ENCODE assay signal across 8 mouse cellular contexts in the genomic region with DNA sequence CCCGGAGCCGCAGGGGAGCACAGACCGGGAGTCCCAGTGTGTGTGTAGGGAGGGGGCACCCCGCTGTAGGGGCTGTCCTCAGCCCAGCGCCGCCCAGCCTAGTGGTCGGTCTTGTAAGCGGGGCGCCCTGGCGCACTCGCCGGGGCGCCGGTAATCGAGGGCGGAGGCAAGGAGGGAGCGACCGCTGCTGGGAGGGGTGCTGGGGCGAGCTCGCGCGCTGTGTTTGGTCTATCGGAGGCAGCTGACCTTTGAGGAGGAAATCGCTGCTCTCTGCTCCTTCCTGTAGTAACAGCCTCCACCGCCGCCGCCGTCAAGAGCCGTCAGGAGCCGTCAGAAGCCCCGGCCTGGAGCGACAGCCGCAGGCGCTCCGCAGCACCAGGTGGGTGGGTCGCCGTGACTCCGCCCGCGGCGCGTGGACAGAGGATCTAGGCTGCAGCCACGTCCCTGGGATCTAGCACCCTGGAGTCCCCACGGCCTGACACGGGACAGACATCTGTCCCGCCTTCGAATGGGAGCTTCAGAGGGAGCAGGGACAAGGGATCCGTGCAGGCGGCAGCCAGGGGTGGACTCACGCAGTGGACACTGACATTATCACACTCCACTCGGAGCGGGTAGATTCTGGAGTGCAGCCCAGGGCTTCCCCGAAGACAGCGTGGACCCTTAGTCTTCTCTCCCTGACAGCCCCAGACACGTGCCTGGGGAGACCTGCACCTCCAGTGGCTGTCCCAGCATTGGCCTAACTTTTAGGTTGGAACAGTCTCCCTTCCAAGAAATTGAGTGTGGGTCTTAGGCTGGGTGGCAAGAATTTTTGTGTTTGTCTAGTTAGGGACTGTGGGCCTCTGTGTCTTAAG. TPM values are rescaled to one million over a fixed set of nuclear protein-coding genes. Genes with fewer than 3 reads are reported as not detected.
DNase-seq lines count a peak whose midpoint lies in the region; ATAC-seq and TF ChIP-seq lines count a peak whose summit lies in the region.

No protein-coding gene starts in this region.

- TF ChIP-seq EP300 in stomach, postnatal 0 days (optimal IDR thresholded peaks at IDR 0.05), result no peak

- H3K4me2 ChIP-seq in embryonic facial prominence, embryonic 14.5 days (ENCODE audit: low read depth, low read length), result peak overlapping the region; percentile 73
- H3K4me2 ChIP-seq in heart, embryonic 11.5 days, result peak overlapping the region; percentile 68
- peak overlapping the region; percentile 71 for H3K4me2 ChIP-seq in kidney, embryonic 15.5 days
- peak overlapping the region; percentile 93 for H3K4me2 ChIP-seq in liver, embryonic 15.5 days
- H3K4me2 ChIP-seq in stomach, postnatal 0 days (replicated peaks; ENCODE audit: low read depth), result peak overlapping the region; percentile 83

- no peaks in the 10 kb centered on the region for H3K36me3 ChIP-seq in embryonic facial prominence, embryonic 14.5 days (ENCODE audit: control insufficient read depth, insufficient read depth, low read length)
- H3K36me3 ChIP-seq in heart, embryonic 11.5 days (ENCODE audit: control insufficient read depth, insufficient read depth, low read length), result no peaks in the 10 kb centered on the region
- H3K36me3 ChIP-seq in kidney, embryonic 15.5 days, result no peaks in the 10 kb centered on the region
- peaks cover 17% of the 10 kb centered on the region; the same call in 1 of the 2 replicates for H3K36me3 ChIP-seq in liver, embryonic 15.5 days (replicated peaks)
- H3K36me3 ChIP-seq in stomach, postnatal 0 days (ENCODE audit: control insufficient read depth, insufficient read depth, low read length), result no peaks in the 10 kb centered on the region; the same call in 1 of the 2 replicates

- TF ChIP-seq CTCF in stomach, postnatal 0 days (IDR thresholded peaks at IDR 0.05; ENCODE audit: low read depth), result peak; percentile 34; the same call in 1 of the 2 replicates

- no peak overlapping the region for H3K27ac ChIP-seq in embryonic facial prominence, embryonic 14.5 days (replicated peaks; ENCODE audit: low read depth, low read length)
- H3K27ac ChIP-seq in heart, embryonic 11.5 days (ENCODE audit: low read depth, low read length), result peak overlapping the region; percentile 59
- H3K27ac ChIP-seq in kidney, embryonic 15.5 days, result no peak overlapping the region
- H3K27ac ChIP-seq in liver, embryonic 15.5 days (replicated peaks), result peak overlapping the region; percentile 66
- H3K27ac ChIP-seq in stomach, postnatal 0 days (replicated peaks), result peak overlapping the region; percentile 71

- no peaks in the 10 kb centered on the region for H3K9me3 ChIP-seq in embryonic facial prominence, embryonic 14.5 days (ENCODE audit: control insufficient read depth, low read length)
- H3K9me3 ChIP-seq in heart, embryonic 11.5 days (replicated peaks; ENCODE audit: control insufficient read depth, low read length), result no peaks in the 10 kb centered on the region
- H3K9me3 ChIP-seq in kidney, embryonic 15.5 days (replicated peaks), result no peaks in the 10 kb centered on the region
- no peaks in the 10 kb centered on the region for H3K9me3 ChIP-seq in liver, embryonic 15.5 days (replicated peaks)
- no peaks in the 10 kb centered on the region for H3K9me3 ChIP-seq in stomach, postnatal 0 days (ENCODE audit: control insufficient read depth, low read length)

- H3K4me1 ChIP-seq in embryonic facial prominence, embryonic 14.5 days (ENCODE audit: control insufficient read depth, insufficient read depth, low read length), result peaks cover 7% of the 10 kb centered on the region; the same call in 1 of the 2 replicates
- peaks cover 5% of the 10 kb centered on the region; the same call in 1 of the 2 replicates for H3K4me1 ChIP-seq in heart, embryonic 11.5 days (ENCODE audit: control insufficient read depth, insufficient read depth, low read length)
- H3K4me1 ChIP-seq in kidney, embryonic 15.5 days, result peaks cover 14% of the 10 kb centered on the region
- H3K4me1 ChIP-seq in liver, embryonic 15.5 days (replicated peaks), result peaks cover 53% of the 10 kb centered on the region
- H3K4me1 ChIP-seq in stomach, postnatal 0 days (replicated peaks; ENCODE audit: control insufficient read depth, insufficient read depth), result no peaks in the 10 kb centered on the region

- WGBS in embryonic facial prominence, embryonic 14.5 days, result 4% methylated on average over 33 of the region's 55 CpGs
- WGBS in heart, embryonic 11.5 days (ENCODE audit: insufficient replicate concordance), result 1% methylated on average over 50 of the region's 55 CpGs
- 3% methylated on average over 40 of the region's 55 CpGs for WGBS in kidney, embryonic 15.5 days
- WGBS in liver, embryonic 15.5 days (ENCODE audit: insufficient replicate concordance), result 1% methylated on average over 55 of the region's 55 CpGs
- 2% methylated on average over 54 of the region's 55 CpGs for WGBS in stomach, postnatal 0 days

- ATAC-seq in embryonic facial prominence, embryonic 14.5 days (ENCODE audit: low read depth), result peak; percentile 89
- peak; percentile 88 for ATAC-seq in heart, embryonic 11.5 days (replicated peaks; ENCODE audit: insufficient number of reproducible peaks, low FRiP score, low TSS enrichment)
- ATAC-seq in kidney, embryonic 15.5 days (replicated peaks; ENCODE audit: low FRiP score), result peak; percentile 88
- ATAC-seq in liver, embryonic 15.5 days (ENCODE audit: insufficient read depth), result peak; percentile 87
- peak; percentile 94 for ATAC-seq in stomach, postnatal 0 days (ENCODE audit: low FRiP score, low TSS enrichment)

- H3K9ac ChIP-seq in embryonic facial prominence, embryonic 14.5 days (ENCODE audit: low read depth, low read length), result peak overlapping the region; percentile 64
- peak overlapping the region; percentile 74 for H3K9ac ChIP-seq in heart, embryonic 11.5 days (ENCODE audit: low read depth, low read length)
- peak overlapping the region; percentile 41 for H3K9ac ChIP-seq in kidney, embryonic 15.5 days
- H3K9ac ChIP-seq in liver, embryonic 15.5 days, result peak overlapping the region; percentile 68
- H3K9ac ChIP-seq in stomach, postnatal 0 days (ENCODE audit: low read length), result peak overlapping the region; percentile 71

- no peaks in the 10 kb centered on the region; the same call in none of the 2 replicates for H3K27me3 ChIP-seq in embryonic facial prominence, embryonic 14.5 days (replicated peaks; ENCODE audit: control insufficient read depth, insufficient read depth, low read length)
- peaks cover 12% of the 10 kb centered on the region for H3K27me3 ChIP-seq in heart, embryonic 11.5 days (ENCODE audit: control insufficient read depth, insufficient read depth, low read length)
- H3K27me3 ChIP-seq in kidney, embryonic 15.5 days, result peaks cover 30% of the 10 kb centered on the region
- peaks cover 6% of the 10 kb centered on the region; the same call in 1 of the 2 replicates for H3K27me3 ChIP-seq in liver, embryonic 15.5 days
- no peaks in the 10 kb centered on the region for H3K27me3 ChIP-seq in stomach, postnatal 0 days (ENCODE audit: control insufficient read depth, insufficient read depth, low read length)

- H3K4me3 ChIP-seq in embryonic facial prominence, embryonic 14.5 days (ENCODE audit: low read depth, low read length), result peak overlapping the region; percentile 51
- H3K4me3 ChIP-seq in heart, embryonic 11.5 days (ENCODE audit: low read depth, low read length), result peak overlapping the region; percentile 65
- H3K4me3 ChIP-seq in kidney, embryonic 15.5 days (replicated peaks), result peak overlapping the region; percentile 49
- peak overlapping the region; percentile 65 for H3K4me3 ChIP-seq in liver, embryonic 15.5 days (replicated peaks)
- peak overlapping the region; percentile 51 for H3K4me3 ChIP-seq in stomach, postnatal 0 days (ENCODE audit: low read depth, low read length)

- DNase-seq in 3T3-L1 (ENCODE audit: low read depth, low spot score) (peak; percentile 80), adipocyte (ENCODE audit: low spot score) (peak; percentile 85)
- peak; percentile 83 for DNase-seq in embryonic facial prominence, embryonic 14.5 days (ENCODE audit: low spot score)
- DNase-seq in neural tube, embryonic 10.5 days (ENCODE audit: extremely low spot score, low spot score), result peak; percentile 60
- peak; percentile 92 for DNase-seq in stomach, postnatal 0 days (ENCODE audit: low spot score)

RNA-seq across cellular contexts. Expression of gene Stat5a, which starts 1.3 kb away (rescaled TPM):
- polyA plus RNA-seq in embryonic facial prominence, embryonic 14.5 days (2014; fragmentation: Nextera tagmentation; extraction: Ambion mirVana), result 8.2 and 9.2 TPM in 2 replicates
- 5.6 and 5.9 TPM in 2 replicates for polyA plus RNA-seq in heart, embryonic 11.5 days (2014; fragmentation: Nextera tagmentation; extraction: Ambion mirVana)
- polyA plus RNA-seq in kidney, embryonic 15.5 days (2015; fragmentation: Nextera tagmentation; extraction: Ambion mirVana), result 3.1 and 3.7 TPM in 2 replicates
- 8.2 and 8.7 TPM in 2 replicates for polyA plus RNA-seq in liver, embryonic 15.5 days (2015; fragmentation: Nextera tagmentation; extraction: Ambion mirVana)
- 13.0 and 13.5 TPM in 2 replicates for polyA plus RNA-seq in stomach, postnatal 0 days (2015; fragmentation: Nextera tagmentation; extraction: Ambion mirVana)

RNA-seq across cellular contexts. Expression of gene Stat5b, which starts 9.9 kb away (rescaled TPM):
- 24.5 and 27.6 TPM in 2 replicates for polyA plus RNA-seq in embryonic facial prominence, embryonic 14.5 days (2014; fragmentation: Nextera tagmentation; extraction: Ambion mirVana)
- 26.4 and 32.0 TPM in 2 replicates for polyA plus RNA-seq in heart, embryonic 11.5 days (2014; fragmentation: Nextera tagmentation; extraction: Ambion mirVana)
- polyA plus RNA-seq in kidney, embryonic 15.5 days (2015; fragmentation: Nextera tagmentation; extraction: Ambion mirVana), result 19.6 and 19.9 TPM in 2 replicates
- 20.6 and 22.5 TPM in 2 replicates for polyA plus RNA-seq in liver, embryonic 15.5 days (2015; fragmentation: Nextera tagmentation; extraction: Ambion mirVana)
- polyA plus RNA-seq in stomach, postnatal 0 days (2015; fragmentation: Nextera tagmentation; extraction: Ambion mirVana), result 16.1 and 17.3 TPM in 2 replicates

Comparison
In these comparisons a context has a peak if more than half of its experiments do, and no peak if none do; other contexts are left out.
1. H3K27ac ChIP-seq: peak in heart, embryonic 11.5 days (single experiment), liver, embryonic 15.5 days (single experiment) and stomach, postnatal 0 days (single experiment); none in embryonic facial prominence, embryonic 14.5 days (single experiment) and kidney, embryonic 15.5 days (single experiment).
2. Peak in every context shown above with its lines, with median percentiles within 50 percentile points of each other: DNase-seq, ATAC-seq, H3K4me2 ChIP-seq, H3K4me3 ChIP-seq and H3K9ac ChIP-seq.